Mouse (Mus musculus) bone marrow macrophage, adult 2 months (primary cell): ENCODE measurements at regions not wholly inside any gene's neighbourhood (a gene's known extent, or its start where the extent isn't known, plus 50 kb on each side); places are given as distances from the start of the nearest gene placed in this dataset.

Source experiments
- CTCF ChIP-seq: IDR thresholded peaks from 2 replicates; pipeline ENCODE4 v1.5.1; 2012; ENCODE audit warnings: low read depth, mild to moderate bottlenecking, low read length, moderate library complexity
- POLR2A ChIP-seq: IDR thresholded peaks from 2 replicates; pipeline ENCODE4 v1.6.1; 2012; ENCODE audit warnings: mild to moderate bottlenecking, low read depth, low read length, borderline replicate concordance

DNA sequence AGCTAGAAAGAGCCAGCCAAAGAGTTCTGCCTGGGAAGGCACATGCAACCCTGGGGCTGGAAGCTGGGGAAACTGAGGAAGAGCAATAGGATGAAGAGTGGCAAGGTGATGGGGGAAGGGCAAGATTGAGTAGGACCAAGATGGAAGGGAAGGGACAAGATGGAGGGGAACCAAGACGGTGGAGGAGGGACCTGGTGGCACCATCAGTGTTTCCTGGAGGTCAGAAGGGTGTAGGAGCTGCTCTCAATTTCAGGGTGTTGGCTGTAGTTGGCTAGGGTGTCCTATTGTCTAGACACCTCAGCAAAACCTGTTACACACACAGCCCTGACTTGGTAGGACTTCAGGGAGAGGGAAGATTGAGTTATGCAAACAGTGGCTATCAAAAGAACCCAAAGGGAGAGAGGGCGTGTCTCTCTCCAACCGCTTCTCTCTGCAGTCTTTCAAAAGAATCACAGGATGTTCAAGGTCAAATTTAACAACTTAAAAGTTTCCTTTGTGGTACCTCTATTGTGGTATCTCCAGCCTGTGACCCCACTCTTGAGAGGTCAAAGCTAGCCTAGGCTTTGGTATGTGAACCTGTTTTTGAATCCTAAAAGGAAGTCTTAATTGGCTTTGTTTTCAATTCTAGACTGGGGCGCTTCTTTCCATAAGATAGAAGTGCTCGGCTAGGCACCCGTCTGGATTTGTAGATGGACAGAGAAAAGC, 90.7 kb upstream of the Rybp start:
- TF ChIP-seq POLR2A (no peak), CTCF (no peak)
